Mouse (Mus musculus) ES-Bruce4 (cell line): Measurements from ENCODE around the gene Fkbpl.

Experiments used
- CTCF ChIP-seq: IDR thresholded peaks from one replicate; pipeline ENCODE4 v1.8.1; 2011; ENCODE audit warnings: low read depth, low read length
- EP300 ChIP-seq: IDR thresholded peaks from 2 replicates; pipeline ENCODE4 v1.6.1; 2011; ENCODE audit warnings: low read depth, low read length; ENCODE audit not compliant: insufficient read depth
- POLR2A ChIP-seq: IDR thresholded peaks from one replicate; pipeline ENCODE4 v1.8.1; 2011; ENCODE audit warnings: low read length; ENCODE audit not compliant: insufficient read depth

GRCm38 (mm10) chr17:34661121-34661591 is 16.6 kb downstream of the Fkbpl start:
- TF ChIP-seq CTCF (no peak), POLR2A (no peak), EP300 (no peak)
